Mouse (Mus musculus): ENCODE measurements around the gene Rpl9-ps1. TPM values are rescaled to one million over a fixed set of nuclear protein-coding genes. Genes with fewer than 3 reads are reported as not detected.

Rpl9-ps1 gene
- polyA plus RNA-seq (2012; rRNA removed; ENCODE audit: low replicate concordance), result not detected in 2 replicates

GRCm38 (mm10) chr11:83645521-83645920 is at the start of gene Rpl9-ps1:
Rpl9-ps1 (minus strand) TSS chr11:83645621.

GRCm38 (mm10) chr11:83662204-83662603 is 16.8 kb upstream of the Rpl9-ps1 start, which contains the start of gene Ccl4:
Ccl4 (plus strand) TSS chr11:83662584.

GRCm38 (mm10) chr11:83649305-83649841 is 4.0 kb upstream of the Rpl9-ps1 start, which contains the start of gene Ccl3:
Ccl3 (minus strand) TSS chr11:83649355.

Other genes starting within 250 kb of the Rpl9-ps1 start
- gene Rasl10b, start 236.5 kb downstream of the Rpl9-ps1 start, polyA plus RNA-seq (2012; rRNA removed; ENCODE audit: low replicate concordance), result 0.68 and 0.70 TPM in 2 replicates
- gene Gas2l2, start 216.2 kb downstream of the Rpl9-ps1 start, polyA plus RNA-seq (2012; rRNA removed; ENCODE audit: low replicate concordance), result 0.04 TPM in 1 of 2 replicates, not detected in the other
- 2.4 and 3.0 TPM in 2 replicates for gene 1700020L24Rik, start 207.9 kb downstream of the Rpl9-ps1 start, polyA plus RNA-seq (2012; rRNA removed; ENCODE audit: low replicate concordance)
- gene Mmp28, start 182.6 kb downstream of the Rpl9-ps1 start, polyA plus RNA-seq (2012; rRNA removed; ENCODE audit: low replicate concordance), result 16.7 and 33.4 TPM in 2 replicates
- gene Taf15, start 172.5 kb downstream of the Rpl9-ps1 start, polyA plus RNA-seq (2012; rRNA removed; ENCODE audit: low replicate concordance), result 4.1 and 5.1 TPM in 2 replicates
- 0.19 TPM in 2 replicates for gene Heatr9, start 123.4 kb downstream of the Rpl9-ps1 start, polyA plus RNA-seq (2012; rRNA removed; ENCODE audit: low replicate concordance)
- gene Ccl5, start 115.1 kb downstream of the Rpl9-ps1 start, polyA plus RNA-seq (2012; rRNA removed; ENCODE audit: low replicate concordance), result 640 and 1,485 TPM in 2 replicates
- gene Ccl9, start 67.0 kb downstream of the Rpl9-ps1 start, polyA plus RNA-seq (2012; rRNA removed; ENCODE audit: low replicate concordance), result 8.7 and 25.6 TPM in 2 replicates
- gene Ccl6, start 52.5 kb downstream of the Rpl9-ps1 start, polyA plus RNA-seq (2012; rRNA removed; ENCODE audit: low replicate concordance), result 31.5 and 59.5 TPM in 2 replicates
- gene Ccl3, start 3.7 kb upstream of the Rpl9-ps1 start, polyA plus RNA-seq (2012; rRNA removed; ENCODE audit: low replicate concordance), result 3.1 and 4.3 TPM in 2 replicates
- 2.5 and 3.8 TPM in 2 replicates for gene Ccl4, start 17.0 kb upstream of the Rpl9-ps1 start, polyA plus RNA-seq (2012; rRNA removed; ENCODE audit: low replicate concordance)
- 10.6 and 42.5 TPM in 2 replicates for gene Wfdc17, start 58.4 kb upstream of the Rpl9-ps1 start, polyA plus RNA-seq (2012; rRNA removed; ENCODE audit: low replicate concordance)
- 51.7 and 105 TPM in 2 replicates for gene Wfdc18, start 63.4 kb upstream of the Rpl9-ps1 start, polyA plus RNA-seq (2012; rRNA removed; ENCODE audit: low replicate concordance)
- 111 and 252 TPM in 2 replicates for gene Wfdc21, start 101.3 kb upstream of the Rpl9-ps1 start, polyA plus RNA-seq (2012; rRNA removed; ENCODE audit: low replicate concordance)
- gene Heatr6, start 108.1 kb upstream of the Rpl9-ps1 start, polyA plus RNA-seq (2012; rRNA removed; ENCODE audit: low replicate concordance), result 21.8 and 25.4 TPM in 2 replicates
- gene Hnf1b, start 204.4 kb upstream of the Rpl9-ps1 start, polyA plus RNA-seq (2012; rRNA removed; ENCODE audit: low replicate concordance), result 0.10 and 0.23 TPM in 2 replicates